Mouse (Mus musculus) thymus, adult 2 months (tissue): Measurements from ENCODE around the gene Gm42906. TPM values are rescaled to one million over a fixed set of nuclear protein-coding genes. Genes with fewer than 3 reads are reported as not detected.

Source experiments
- DNase-seq: peaks from one replicate; pipeline ENCODE4 v3.0.0; 2021
- H3K27ac ChIP-seq: fragments of 200-500 bp; 2 replicates; pipeline ENCODE4 v1.5.1; 2012; ENCODE audit warnings: low read length, control low read depth; ENCODE audit not compliant: control insufficient read depth, insufficient read depth
- H3K27me3 ChIP-seq: fragments of 200-500 bp; 2 replicates; pipeline ENCODE4 v1.6.1; 2012; ENCODE audit warnings: mild to moderate bottlenecking, low read length, moderate library complexity, mixed read lengths; ENCODE audit not compliant: control insufficient read depth, insufficient read depth
- H3K36me3 ChIP-seq: fragments of 200-500 bp; 2 replicates; pipeline ENCODE4 v1.6.1; 2012; ENCODE audit warnings: mild to moderate bottlenecking, low read length, moderate library complexity; ENCODE audit not compliant: control insufficient read depth, insufficient read depth
- H3K4me1 ChIP-seq: fragments of 200-500 bp; replicated peaks from 2 replicates; pipeline ENCODE4 v1.6.1; 2012; ENCODE audit warnings: low read length; ENCODE audit not compliant: control insufficient read depth, insufficient read depth
- H3K4me3 ChIP-seq: fragments of 200-500 bp; 2 replicates; pipeline ENCODE4 v1.5.1; 2012; ENCODE audit warnings: mild to moderate bottlenecking, low read length, control low read depth, moderate library complexity; ENCODE audit not compliant: control insufficient read depth, insufficient read depth
- CTCF ChIP-seq: fragments of 200-500 bp; IDR thresholded peaks from 2 replicates; pipeline ENCODE4 v1.5.1; 2012; ENCODE audit warnings: mild to moderate bottlenecking, control low read depth, low read length, moderate library complexity, borderline replicate concordance; ENCODE audit not compliant: control insufficient read depth, poor library complexity, insufficient read depth; ENCODE audit errors: extremely low read depth
- POLR2A ChIP-seq: fragments of 200-500 bp; IDR thresholded peaks from 2 replicates; pipeline ENCODE4 v1.6.1; 2012; ENCODE audit warnings: mild to moderate bottlenecking, low read length, control low read depth, moderate library complexity; ENCODE audit not compliant: control insufficient read depth, poor library complexity, insufficient read depth; ENCODE audit errors: extremely low read depth
- WGBS: fragments of 180-500 bp; shearing (Covaris S2); methylation state at CpG from one replicate; pipeline ENCODE4 v1.1.7; 2018; 5-methylcytosine and 5-hydroxymethylcytosine counted together
- polyA plus RNA-seq: library from polyadenylated mRNA; depleted of rRNA; stranded (reverse); fragments of >200 nt; gene quantifications from 2 replicates; pipeline ENCODE4 v1.2.3, GENCODE M21; 2012

The Gm42906 gene
- polyA plus RNA-seq, 1 experiment: not detected

DNA sequence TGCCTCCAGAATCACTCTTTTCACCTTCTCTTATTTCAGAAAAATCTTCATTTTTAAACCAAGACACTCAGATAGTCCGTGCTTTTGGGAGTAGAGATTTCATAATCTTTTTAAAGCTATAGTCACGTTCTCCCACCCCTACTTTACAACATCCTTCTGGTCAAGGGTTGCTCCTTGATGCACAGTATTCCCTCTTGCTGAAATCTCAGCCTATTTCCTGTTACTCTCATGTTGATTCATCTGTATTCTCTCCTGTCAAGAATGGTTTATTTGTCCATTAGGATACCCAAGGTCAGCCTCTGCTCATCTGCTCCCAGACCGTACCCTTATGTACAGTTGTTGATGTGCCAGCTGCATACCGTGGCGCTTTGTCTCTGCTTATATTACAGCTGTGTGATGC is 284.0 kb downstream of the Gm42906 start:
- no peak for DNase-seq
- no peaks in the 10 kb centered on the region for H3K36me3 ChIP-seq
- no peak overlapping the region for H3K4me3 ChIP-seq
- H3K27ac ChIP-seq: no peak overlapping the region
- no peak for TF ChIP-seq CTCF
- TF ChIP-seq POLR2A: no peak
- H3K4me1 ChIP-seq: no peaks in the 10 kb centered on the region; the same call in 1 of the 2 replicates
- no peaks in the 10 kb centered on the region for H3K27me3 ChIP-seq
- WGBS: 95% methylated on average over 5 of the region's 5 CpGs

DNA sequence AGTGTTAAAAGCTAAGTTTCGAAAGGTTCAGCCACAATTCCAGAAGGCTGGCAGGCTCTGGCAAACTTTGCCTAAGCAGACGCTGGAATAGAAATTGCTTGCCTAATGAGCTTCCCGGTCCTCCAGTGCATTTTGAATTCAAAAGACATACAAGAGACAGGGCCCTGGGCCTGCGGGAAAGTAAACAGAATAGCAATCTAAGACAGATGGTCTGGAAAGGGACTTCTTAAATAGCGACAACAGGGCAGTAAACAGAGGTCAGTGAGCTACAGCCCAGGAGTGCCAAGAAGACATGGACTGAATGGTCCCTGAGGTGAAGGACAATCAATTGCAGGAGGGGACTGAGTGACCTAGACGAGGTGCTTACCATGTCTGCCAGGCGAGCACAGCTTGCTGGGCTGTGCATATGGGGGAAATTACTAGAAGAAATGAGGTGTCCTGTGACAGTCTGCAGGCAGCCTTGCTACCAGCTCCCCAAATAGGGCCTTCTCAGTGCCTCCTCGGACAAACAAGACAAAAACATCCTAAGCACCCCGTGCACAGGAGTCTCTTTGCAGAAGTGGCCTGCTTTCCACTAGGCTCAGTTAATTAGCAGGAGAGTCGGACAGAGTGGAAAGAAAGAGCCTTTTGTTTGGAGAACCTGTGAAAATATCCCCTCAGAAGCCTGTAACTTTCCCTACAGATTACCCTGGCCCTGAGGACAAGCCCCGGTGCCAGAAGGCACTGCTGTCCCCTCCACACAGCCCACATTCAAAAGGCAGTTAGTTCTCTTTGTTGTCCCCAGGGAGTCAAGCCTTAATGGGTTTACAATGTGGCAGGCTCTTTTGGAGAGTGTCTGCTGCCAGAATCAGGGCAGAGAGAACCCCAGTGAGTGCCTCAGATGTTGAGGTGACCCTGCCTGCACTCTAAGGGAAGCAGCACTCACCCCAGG is 285.0 kb downstream of the Gm42906 start:
- no peak for TF ChIP-seq CTCF
- no peak for TF ChIP-seq POLR2A
- WGBS: 82% methylated on average over 11 of the region's 11 CpGs
- Histone ChIP-seq H3K36me3 (no peaks in the 10 kb centered on the region), H3K27ac (no peak overlapping the region), H3K4me3 (no peak overlapping the region), H3K4me1 (no peaks in the 10 kb centered on the region; the same call in 1 of the 2 replicates), H3K27me3 (no peaks in the 10 kb centered on the region)
- no peak for DNase-seq

DNA sequence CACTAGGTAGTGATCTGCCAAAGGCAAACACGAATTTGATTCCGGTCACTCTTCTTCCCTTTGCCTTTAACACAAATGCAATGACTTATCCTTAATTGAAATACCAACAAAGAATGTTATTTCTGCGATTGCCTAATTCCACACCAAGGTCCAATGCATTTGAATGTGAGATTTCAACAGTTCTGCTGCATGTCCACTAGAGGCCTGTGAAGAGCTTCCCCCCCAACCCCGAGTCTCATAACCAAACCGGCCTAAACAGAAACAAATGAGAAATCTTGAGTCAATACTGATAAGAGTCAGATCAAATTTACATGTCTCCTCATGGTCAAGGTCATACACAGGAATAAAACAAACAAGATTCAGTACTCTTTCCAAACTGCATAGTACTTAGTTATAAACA is 285.7 kb downstream of the Gm42906 start:
- Histone ChIP-seq H3K27me3 (no peaks in the 10 kb centered on the region), H3K4me3 (no peak overlapping the region), H3K4me1 (no peaks in the 10 kb centered on the region; the same call in 1 of the 2 replicates), H3K27ac (no peak overlapping the region), H3K36me3 (no peaks in the 10 kb centered on the region)
- no peak for TF ChIP-seq CTCF
- no peak for TF ChIP-seq POLR2A
- no peak for DNase-seq
- WGBS: 47% methylated on average over 5 of the region's 5 CpGs

DNA sequence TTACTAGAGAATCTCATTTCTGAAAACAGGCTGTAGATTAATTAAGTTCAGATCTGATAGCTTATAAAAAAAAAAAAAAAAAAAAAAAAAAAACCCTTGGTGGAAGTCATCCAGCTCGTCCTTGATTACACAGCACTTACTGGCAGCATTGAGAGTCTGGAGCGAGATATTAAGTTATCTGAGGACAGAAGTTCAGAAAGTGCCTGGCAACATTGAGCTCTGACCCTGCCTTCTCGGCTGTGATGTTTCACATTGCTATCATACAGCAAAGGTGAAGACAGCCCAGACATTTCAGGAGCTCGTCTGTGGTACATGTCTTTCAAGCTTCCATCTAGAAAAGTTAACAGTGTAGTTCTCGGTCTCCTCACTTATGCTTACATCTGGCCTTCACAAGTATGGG is 290.1 kb downstream of the Gm42906 start:
- no peaks in the 10 kb centered on the region for H3K27me3 ChIP-seq
- H3K4me1 ChIP-seq: no peaks in the 10 kb centered on the region; the same call in 1 of the 2 replicates
- H3K4me3 ChIP-seq: no peak overlapping the region
- DNase-seq: no peak
- no peaks in the 10 kb centered on the region for H3K36me3 ChIP-seq
- H3K27ac ChIP-seq: no peak overlapping the region
- TF ChIP-seq POLR2A: no peak
- TF ChIP-seq CTCF: no peak
- 89% methylated on average over 5 of the region's 5 CpGs for WGBS

DNA sequence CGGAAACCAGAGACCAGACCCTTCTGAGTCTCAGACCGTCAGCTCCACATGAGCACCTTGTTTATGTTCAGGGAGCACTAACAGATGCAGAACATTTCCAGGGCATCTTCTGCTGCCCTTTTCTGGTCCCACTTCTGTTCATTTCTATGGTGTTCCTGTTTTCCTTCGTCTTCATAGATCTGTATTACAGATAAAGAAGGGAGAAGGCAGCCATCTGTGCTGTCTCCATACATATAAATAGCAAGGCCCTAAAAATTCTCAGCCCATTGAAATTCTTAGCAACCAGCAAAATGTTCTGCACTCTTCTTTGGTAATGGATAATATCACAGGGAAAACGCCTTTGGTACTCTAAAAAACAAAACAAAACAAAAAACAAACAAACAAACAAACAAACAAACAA is 290.7 kb downstream of the Gm42906 start:
- no peak for TF ChIP-seq CTCF
- TF ChIP-seq POLR2A: no peak
- no peak overlapping the region for H3K4me3 ChIP-seq
- H3K27me3 ChIP-seq: no peaks in the 10 kb centered on the region
- H3K36me3 ChIP-seq: no peaks in the 10 kb centered on the region
- no peak for DNase-seq
- H3K27ac ChIP-seq: no peak overlapping the region
- 85% methylated on average over 4 of the region's 4 CpGs for WGBS
- no peaks in the 10 kb centered on the region for H3K4me1 ChIP-seq

DNA sequence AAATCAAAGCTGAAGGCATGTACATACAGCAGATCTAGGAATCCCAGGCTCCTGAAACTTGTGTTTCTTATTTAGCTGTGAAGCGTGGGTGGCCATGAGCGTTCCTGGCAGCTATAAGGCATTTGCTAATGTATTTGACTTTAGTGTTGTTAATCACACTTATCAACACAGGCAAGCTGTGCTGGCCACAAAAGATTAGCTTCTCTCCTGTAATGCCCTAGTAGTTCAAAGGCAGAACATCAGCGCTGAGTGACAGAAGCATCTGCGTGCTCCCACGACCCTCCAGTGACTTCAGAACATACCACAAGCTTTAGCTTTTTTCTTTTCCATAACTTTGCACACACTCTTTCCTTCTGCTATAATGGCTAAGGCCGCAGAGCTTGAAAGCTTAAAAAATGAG is 292.0 kb downstream of the Gm42906 start:
- Histone ChIP-seq H3K27ac (no peak overlapping the region), H3K4me1 (no peaks in the 10 kb centered on the region), H3K36me3 (no peaks in the 10 kb centered on the region), H3K4me3 (no peak overlapping the region), H3K27me3 (no peaks in the 10 kb centered on the region)
- TF ChIP-seq CTCF (no peak), POLR2A (no peak)
- 91% methylated on average over 6 of the region's 6 CpGs for WGBS
- DNase-seq: no peak
